Mouse (Mus musculus) lung, embryonic 15.5 days (tissue): Measurements from ENCODE around the gene Gm37419. TPM values are rescaled to one million over a fixed set of nuclear protein-coding genes. Genes with fewer than 3 reads are reported as not detected.

Source experiments
- ATAC-seq: fragments of 200-750 bp; cut with Nextera tagmentation; 2 replicates; pipeline ENCODE4 v1.8.0; 2017; ENCODE audit warnings: moderate number of reproducible peaks, borderline replicate concordance; ENCODE audit not compliant: low FRiP score, low TSS enrichment; ENCODE audit errors: extremely low read depth
- H3K27ac ChIP-seq: fragments of 300-500 bp; sonication (generic); 2 replicates; pipeline ENCODE4 v1.5.1; 2015; ENCODE audit warnings: moderate library complexity, mild to moderate bottlenecking, inconsistent platforms
- H3K27me3 ChIP-seq: fragments of 300-500 bp; sonication (generic); 2 replicates; pipeline ENCODE4 v1.6.1; 2015; ENCODE audit warnings: inconsistent platforms
- H3K36me3 ChIP-seq: fragments of 300-500 bp; sonication (generic); 2 replicates; pipeline ENCODE4 v1.6.1; 2015; ENCODE audit warnings: inconsistent platforms
- H3K4me1 ChIP-seq: fragments of 300-500 bp; sonication (generic); 2 replicates; pipeline ENCODE4 v1.6.1; 2015; ENCODE audit warnings: inconsistent platforms
- H3K4me2 ChIP-seq: fragments of 300-500 bp; sonication (generic); 2 replicates; pipeline ENCODE4 v1.6.1; 2015; ENCODE audit warnings: inconsistent platforms, mild to moderate bottlenecking, moderate library complexity
- H3K4me3 ChIP-seq: fragments of 300-500 bp; sonication (generic); 2 replicates; pipeline ENCODE4 v1.5.1; 2015; ENCODE audit warnings: mild to moderate bottlenecking, inconsistent platforms
- H3K9ac ChIP-seq: fragments of 300-500 bp; sonication (generic); 2 replicates; pipeline ENCODE4 v1.6.1; 2015; ENCODE audit warnings: inconsistent platforms
- H3K9me3 ChIP-seq: fragments of 300-500 bp; sonication (generic); 2 replicates; pipeline ENCODE4 v1.6.1; 2016; ENCODE audit warnings: inconsistent platforms
- WGBS: fragments of 180-500 bp; shearing (Covaris S2); methylation state at CpG from one replicate; pipeline ENCODE4 v1.1.7; 2015; 5-methylcytosine and 5-hydroxymethylcytosine counted together
- polyA plus RNA-seq: library from polyadenylated mRNA; unstranded; fragments of >200 nt; fragmentation: Nextera tagmentation; extraction: Ambion mirVana; gene quantifications from 2 replicates; pipeline ENCODE4 v1.2.1, GENCODE M21; 2015

Gm37419 gene
- polyA plus RNA-seq, 1 experiment from 2014 or later, result not detected

- no peak overlapping the region for H3K27ac ChIP-seq
- no peaks in the 10 kb centered on the region for H3K9me3 ChIP-seq
- H3K36me3 ChIP-seq, result peaks cover 4% of the 10 kb centered on the region; the same call in 1 of the 2 replicates
- peaks cover 30% of the 10 kb centered on the region for H3K27me3 ChIP-seq
- H3K4me2 ChIP-seq, result peak overlapping the region; percentile 96
- no peak for ATAC-seq
- H3K4me3 ChIP-seq, result peak overlapping the region; percentile 35
- WGBS, result 2% methylated on average over 32 of the region's 32 CpGs
- peak overlapping the region; percentile 52 for H3K9ac ChIP-seq
- H3K4me1 ChIP-seq, result peaks cover 49% of the 10 kb centered on the region
Observed at GRCm38 (mm10) chr16:23980991-23981720, 7.1 kb upstream of the Gm37419 start.

- Histone ChIP-seq H3K27me3 (peaks cover 30% of the 10 kb centered on the region), H3K9me3 (no peaks in the 10 kb centered on the region), H3K27ac (peak overlapping the region; percentile 79), H3K36me3 (peaks cover 1% of the 10 kb centered on the region; the same call in 1 of the 2 replicates), H3K9ac (peak overlapping the region; percentile 33; the same call in 1 of the 2 replicates), H3K4me3 (peak overlapping the region; percentile 35), H3K4me1 (peaks cover 50% of the 10 kb centered on the region), H3K4me2 (peak overlapping the region; percentile 96)
- WGBS, result 4% methylated on average over 28 of the region's 28 CpGs
- ATAC-seq, result peak; percentile 58
Observed at GRCm38 (mm10) chr16:23981925-23982851, 6.1 kb upstream of the Gm37419 start.

- H3K9me3 ChIP-seq, result no peaks in the 10 kb centered on the region
- H3K27me3 ChIP-seq, result peaks cover 30% of the 10 kb centered on the region
- H3K4me1 ChIP-seq, result peaks cover 50% of the 10 kb centered on the region
- under 1% methylated on average over 32 of the region's 33 CpGs for WGBS
- no peaks in the 10 kb centered on the region for H3K36me3 ChIP-seq
- H3K27ac ChIP-seq, result peak overlapping the region; percentile 79
- peak overlapping the region; percentile 96 for H3K4me2 ChIP-seq
- H3K9ac ChIP-seq, result peak overlapping the region; percentile 33; the same call in 1 of the 2 replicates
- peak; percentile 19; the same call in 1 of the 2 replicates for ATAC-seq
- peak overlapping the region; percentile 35 for H3K4me3 ChIP-seq
Observed at GRCm38 (mm10) chr16:23982891-23983588, 5.2 kb upstream of the Gm37419 start.

- Histone ChIP-seq H3K4me3 (peak overlapping the region; percentile 45), H3K36me3 (no peaks in the 10 kb centered on the region), H3K9ac (peak overlapping the region; percentile 40; the same call in 1 of the 2 replicates), H3K27ac (no peak overlapping the region), H3K9me3 (no peaks in the 10 kb centered on the region), H3K4me2 (peak overlapping the region; percentile 96), H3K4me1 (peaks cover 50% of the 10 kb centered on the region), H3K27me3 (peaks cover 27% of the 10 kb centered on the region)
- WGBS, result 1% methylated on average over 22 of the region's 22 CpGs
- peak; percentile 35; the same call in 1 of the 2 replicates for ATAC-seq
Observed at GRCm38 (mm10) chr16:23984183-23984582, 4.1 kb upstream of the Gm37419 start.

GRCm38 (mm10) chr16:23984760-23985466, 3.4 kb upstream of the Gm37419 start:
- under 1% methylated on average over 22 of the region's 22 CpGs for WGBS
- H3K4me3 ChIP-seq, result peak overlapping the region; percentile 45
- H3K4me1 ChIP-seq, result peaks cover 54% of the 10 kb centered on the region
- H3K9ac ChIP-seq, result peak overlapping the region; percentile 40
- peaks cover 20% of the 10 kb centered on the region for H3K27me3 ChIP-seq
- peak overlapping the region; percentile 96 for H3K4me2 ChIP-seq
- ATAC-seq, result no peak
- H3K27ac ChIP-seq, result peak overlapping the region; percentile 39; the same call in 1 of the 2 replicates
- no peaks in the 10 kb centered on the region for H3K9me3 ChIP-seq
- H3K36me3 ChIP-seq, result no peaks in the 10 kb centered on the region

- H3K9me3 ChIP-seq, result no peaks in the 10 kb centered on the region
- H3K27ac ChIP-seq, result no peak overlapping the region
- peaks cover 55% of the 10 kb centered on the region for H3K4me1 ChIP-seq
- H3K9ac ChIP-seq, result no peak overlapping the region; the same call in 1 of the 2 replicates
- H3K4me2 ChIP-seq, result peak overlapping the region; percentile 96
- H3K4me3 ChIP-seq, result no peak overlapping the region
- WGBS, result 2% methylated on average over 6 of the region's 6 CpGs
- no peaks in the 10 kb centered on the region for H3K36me3 ChIP-seq
- H3K27me3 ChIP-seq, result peaks cover 14% of the 10 kb centered on the region
- no peak for ATAC-seq
Observed at GRCm38 (mm10) chr16:23985467-23985861, 2.8 kb upstream of the Gm37419 start.

- Histone ChIP-seq H3K36me3 (no peaks in the 10 kb centered on the region), H3K9me3 (no peaks in the 10 kb centered on the region), H3K27me3 (peaks cover 8% of the 10 kb centered on the region), H3K27ac (no peak overlapping the region), H3K9ac (no peak overlapping the region), H3K4me3 (peak overlapping the region; percentile 79), H3K4me1 (peaks cover 49% of the 10 kb centered on the region), H3K4me2 (peak overlapping the region; percentile 96)
- no peak for ATAC-seq
- 21% methylated on average over 3 of the region's 3 CpGs for WGBS
Observed at GRCm38 (mm10) chr16:23986176-23986575, 2.1 kb upstream of the Gm37419 start.

- under 1% methylated on average over 17 of the region's 17 CpGs for WGBS
- peak overlapping the region; percentile 79 for H3K4me3 ChIP-seq
- no peaks in the 10 kb centered on the region for H3K36me3 ChIP-seq
- H3K9me3 ChIP-seq, result no peaks in the 10 kb centered on the region
- peaks cover 42% of the 10 kb centered on the region for H3K4me1 ChIP-seq
- ATAC-seq, result no peak
- H3K9ac ChIP-seq, result peak overlapping the region; percentile 79
- H3K27ac ChIP-seq, result 0 out of 2 replicates have a peak overlapping the region, but pooled peaks have one; percentile 99
- peaks cover 3% of the 10 kb centered on the region; the same call in 1 of the 2 replicates for H3K27me3 ChIP-seq
- H3K4me2 ChIP-seq, result peak overlapping the region; percentile 96
Observed at GRCm38 (mm10) chr16:23986871-23987270, 1.4 kb upstream of the Gm37419 start.

GRCm38 (mm10) chr16:23987341-23988156, 733 bp upstream of the Gm37419 start:
- no peak for ATAC-seq
- peak overlapping the region; percentile 99 for H3K27ac ChIP-seq
- peak overlapping the region; percentile 96 for H3K4me2 ChIP-seq
- no peaks in the 10 kb centered on the region for H3K27me3 ChIP-seq
- no peaks in the 10 kb centered on the region for H3K36me3 ChIP-seq
- 1% methylated on average over 63 of the region's 64 CpGs for WGBS
- H3K9me3 ChIP-seq, result no peaks in the 10 kb centered on the region
- H3K4me3 ChIP-seq, result peak overlapping the region; percentile 79
- peak overlapping the region; percentile 79 for H3K9ac ChIP-seq
- peaks cover 37% of the 10 kb centered on the region for H3K4me1 ChIP-seq

GRCm38 (mm10) chr16:23988157-23988465, 171 bp upstream of the Gm37419 start:
- peaks cover 35% of the 10 kb centered on the region for H3K4me1 ChIP-seq

More at GRCm38 (mm10) chr16:23988157-23988465, 171 bp upstream of the Gm37419 start:
- no peaks in the 10 kb centered on the region for H3K9me3 ChIP-seq
- 0% methylated on average over 11 of the region's 13 CpGs for WGBS
- peak overlapping the region; percentile 99 for H3K27ac ChIP-seq
- H3K9ac ChIP-seq, result peak overlapping the region; percentile 79
- ATAC-seq, result no peak
- H3K4me2 ChIP-seq, result peak overlapping the region; percentile 96
- no peaks in the 10 kb centered on the region for H3K27me3 ChIP-seq
- H3K36me3 ChIP-seq, result no peaks in the 10 kb centered on the region
- peak overlapping the region; percentile 79 for H3K4me3 ChIP-seq
